In the genomic region with DNA sequence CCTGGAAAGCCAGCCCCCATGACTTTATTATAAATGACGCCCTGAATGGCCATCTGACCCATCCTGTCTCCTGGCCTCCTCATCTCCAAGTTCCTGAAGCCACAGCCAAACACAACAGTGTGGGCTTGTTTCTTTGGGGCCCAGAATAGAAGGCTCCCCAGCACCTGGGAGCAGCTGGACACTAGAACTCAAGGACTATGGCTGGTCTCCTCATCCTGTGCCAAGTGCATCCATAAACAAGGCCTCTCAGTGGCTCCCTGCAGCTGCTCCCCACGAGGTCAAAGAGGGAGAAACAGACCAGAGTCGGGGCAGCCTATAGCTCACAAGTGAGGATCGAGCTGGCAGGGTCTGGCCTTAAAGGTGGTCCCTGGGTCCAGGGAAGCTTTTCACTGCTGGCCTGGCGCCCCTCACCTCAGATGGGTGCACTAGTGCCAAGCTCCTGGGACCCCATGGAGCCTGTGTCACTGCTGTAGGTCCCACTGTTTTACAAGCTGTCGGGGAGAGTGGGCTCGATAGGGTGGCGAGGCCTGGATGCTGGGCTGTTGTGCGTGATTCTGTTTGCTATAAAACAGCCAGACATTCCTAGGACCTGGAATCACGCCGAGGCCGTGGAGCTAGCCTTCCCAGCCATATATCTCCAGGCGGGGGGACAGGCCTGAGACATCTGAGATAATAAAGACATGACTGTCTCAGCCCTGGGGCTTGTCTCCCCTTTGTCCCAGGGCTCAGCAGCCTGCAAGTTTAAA, we compare ENCODE assay signal across 12 mouse cellular contexts. TPM values are rescaled to one million over a fixed set of nuclear protein-coding genes. Genes with fewer than 3 reads are reported as not detected.
DNase-seq lines count a peak whose midpoint lies in the region; ATAC-seq and TF ChIP-seq lines count a peak whose summit lies in the region.
"Had no signal": no experiment of that assay in that cellular context is flagged by ENCODE, and none has a peak within 500 bp of the region (broad histone marks: within the 10 kb centered on the region; RNA-seq: fewer than 3 reads in every experiment).

No protein-coding gene starts in this region.

- no peaks in the 10 kb centered on the region for H3K27me3 ChIP-seq in stomach, postnatal 0 days (ENCODE audit: control insufficient read depth, insufficient read depth, low read length)
- H3K27me3 ChIP-seq: CH12.LX had no signal

- no peak overlapping the region for H3K4me2 ChIP-seq in stomach, postnatal 0 days (replicated peaks; ENCODE audit: low read depth)

- no peaks in the 10 kb centered on the region for H3K4me1 ChIP-seq in stomach, postnatal 0 days (replicated peaks; ENCODE audit: control insufficient read depth, insufficient read depth)

- H3K27ac ChIP-seq in stomach, postnatal 0 days (replicated peaks): peak overlapping the region; percentile 24; the same call in 1 of the 2 replicates

- peak; percentile 38 to 49 for DNase-seq in heart, adult 9 months (ENCODE audit: low spot score in 2 of 2)
- no peak for DNase-seq in heart, postnatal 25 days (ENCODE audit: low spot score)
- DNase-seq in testis, postnatal 14 days (ENCODE audit: low spot score): peak; percentile 50
- DNase-seq in testis, postnatal 10 days (ENCODE audit: low spot score): no peak
- DNase-seq in kidney, postnatal 14 days: peak; percentile 53
- no peak for DNase-seq in stomach, postnatal 0 days (ENCODE audit: low spot score)
- DNase-seq in spleen, adult 12 weeks (ENCODE audit: low spot score): no peak
- DNase-seq in lung, adult 18-20 months: no peak
- DNase-seq: cerebellum, adult 11 months; lung, postnatal 36 days; thymus, postnatal 25 days had no signal

- WGBS in stomach, postnatal 0 days: 59% methylated on average over 13 of the region's 13 CpGs

- no peak overlapping the region for H3K4me3 ChIP-seq in stomach, postnatal 0 days (ENCODE audit: low read depth, low read length)

- intact Hi-C loops in heart, postnatal 25 days (cut with DNase I): no loop called here

- TF ChIP-seq EP300 in stomach, postnatal 0 days (optimal IDR thresholded peaks at IDR 0.05): no peak

- no peaks in the 10 kb centered on the region for H3K36me3 ChIP-seq in stomach, postnatal 0 days (ENCODE audit: control insufficient read depth, insufficient read depth, low read length)

- no peak for TF ChIP-seq CTCF in stomach, postnatal 0 days (IDR thresholded peaks at IDR 0.05; ENCODE audit: low read depth)

- no peak for ATAC-seq in stomach, postnatal 0 days (ENCODE audit: low FRiP score, low TSS enrichment)

- H3K9me3 ChIP-seq in stomach, postnatal 0 days (ENCODE audit: control insufficient read depth, low read length): no peaks in the 10 kb centered on the region

- H3K9ac ChIP-seq in stomach, postnatal 0 days (ENCODE audit: low read length): peak overlapping the region; percentile 3; the same call in 1 of the 2 replicates

RNA-seq across cellular contexts. Expression of gene Wnt4, which starts 28.7 kb away (rescaled TPM):
- under 1 TPM; 0.22 to 0.26 TPM for total RNA-seq in heart, postnatal 25 days (2021)
- 45.3 and 59.7 TPM in 2 replicates for polyA plus RNA-seq in stomach, postnatal 0 days (2015; fragmentation: Nextera tagmentation; extraction: Ambion mirVana)
- total RNA-seq: CH12.LX had no signal

RNA-seq across cellular contexts. Expression of gene Cdc42, which starts 51.5 kb away (rescaled TPM):
- 100 to 1,000 TPM; 153 to 169 TPM for total RNA-seq in heart, postnatal 25 days (2021)
- 445 and 456 TPM in 2 replicates for polyA plus RNA-seq in stomach, postnatal 0 days (2015; fragmentation: Nextera tagmentation; extraction: Ambion mirVana)

Comparison
In these comparisons a context has a peak if more than half of its experiments do, and no peak if none do; other contexts are left out.
1. DNase-seq: peak in heart, adult 9 months (2 of 2), testis, postnatal 14 days (single experiment) and kidney, postnatal 14 days (single experiment); none in heart, postnatal 25 days (single experiment), testis, postnatal 10 days (single experiment), stomach, postnatal 0 days (single experiment), spleen, adult 12 weeks (single experiment) and lung, adult 18-20 months (0 of 2).